Mouse (Mus musculus): ENCODE data around the gene Homer1. TPM values are rescaled to one million over a fixed set of nuclear protein-coding genes. Genes with fewer than 3 reads are reported as not detected.

Homer1 gene
- polyA plus RNA-seq, 1 experiment from 2014 or later, result 18.4 TPM

DNA sequence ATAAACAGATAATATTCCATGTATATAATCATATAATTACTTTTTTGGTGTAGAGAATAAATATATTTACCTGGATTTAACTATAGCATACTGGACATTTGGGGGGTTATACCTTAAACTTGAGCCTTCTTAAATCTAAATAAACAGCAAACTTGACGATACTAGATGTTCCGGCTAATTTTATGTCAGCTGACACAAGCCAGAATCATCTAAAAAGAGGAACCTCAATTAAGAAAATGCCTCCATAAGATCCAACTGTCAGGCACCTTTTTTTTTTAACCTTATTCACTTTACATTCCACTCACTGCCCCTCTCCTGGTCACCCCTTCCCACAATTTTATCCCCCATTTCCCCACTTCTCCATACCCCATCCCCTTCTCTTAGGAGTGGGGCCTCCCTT, 84.2 kb downstream of the Homer1 start:
- H3K36me3 ChIP-seq, result 0 out of 2 replicates have a peak, but pooled peaks cover 2% of the 10 kb centered on the region
- no peaks in the 10 kb centered on the region for H3K27me3 ChIP-seq (ENCODE audit: insufficient read depth, poor library complexity, severe bottlenecking)
- WGBS, result 92% methylated on average over 2 of the region's 2 CpGs
- DNase-seq (ENCODE audit: low spot score), result no peak
- H3K27ac ChIP-seq, result 0 out of 2 replicates have a peak overlapping the region, but pooled peaks have one; percentile 22
- H3K4me3 ChIP-seq, result no peak overlapping the region
- peaks cover 17% of the 10 kb centered on the region for H3K4me1 ChIP-seq
- H3K9me3 ChIP-seq, result no peaks in the 10 kb centered on the region

DNA sequence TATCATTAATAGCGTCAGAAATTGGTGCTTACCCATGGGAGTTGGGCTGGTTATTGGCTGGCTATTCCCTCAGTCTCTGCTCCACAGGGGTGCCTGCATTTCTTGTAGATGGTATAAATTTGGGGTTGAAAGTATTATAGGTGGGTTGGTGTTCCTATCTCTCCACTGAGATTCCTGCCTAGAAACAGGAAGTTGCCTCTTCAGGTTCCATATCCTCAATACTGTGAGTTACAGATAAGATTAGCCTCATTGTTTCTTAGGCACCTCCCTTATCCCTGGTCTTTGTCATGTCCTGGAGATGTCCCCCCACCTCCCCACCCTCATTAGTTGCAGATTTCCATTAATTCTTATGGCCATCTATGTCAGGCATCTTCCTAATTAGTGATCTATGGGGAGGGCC, 85.0 kb downstream of the Homer1 start:
- Histone ChIP-seq H3K4me1 (peaks cover 24% of the 10 kb centered on the region), H3K27me3 (ENCODE audit: insufficient read depth, poor library complexity, severe bottlenecking) (no peaks in the 10 kb centered on the region), H3K27ac (no peak overlapping the region), H3K9me3 (no peaks in the 10 kb centered on the region), H3K36me3 (0 out of 2 replicates have a peak, but pooled peaks cover 2% of the 10 kb centered on the region), H3K4me3 (no peak overlapping the region)
- no peak for DNase-seq (ENCODE audit: low spot score)
- 71% methylated on average over 1 of the region's 1 CpGs for WGBS

DNA sequence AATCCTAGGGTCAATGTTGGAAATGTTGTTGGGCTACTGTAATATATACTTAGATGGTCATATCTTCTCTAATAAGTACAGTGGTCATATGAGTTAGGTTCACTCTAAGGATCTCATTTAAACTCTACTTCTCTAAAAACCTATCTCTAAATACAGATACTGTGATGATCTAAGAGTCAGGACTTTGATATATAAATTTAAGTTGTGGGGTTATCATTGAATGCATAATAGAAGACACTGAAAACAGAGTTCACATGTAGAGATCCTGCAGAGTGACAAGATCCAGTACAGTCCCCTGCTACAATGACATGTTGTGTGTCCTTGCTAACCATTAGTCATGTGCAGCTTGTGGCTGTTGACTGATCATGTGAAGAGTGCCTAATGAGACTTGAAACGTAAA, 85.7 kb downstream of the Homer1 start:
- peaks cover 24% of the 10 kb centered on the region for H3K4me1 ChIP-seq
- WGBS, result 88% methylated on average over 1 of the region's 1 CpGs
- DNase-seq (ENCODE audit: low spot score), result no peak

DNA sequence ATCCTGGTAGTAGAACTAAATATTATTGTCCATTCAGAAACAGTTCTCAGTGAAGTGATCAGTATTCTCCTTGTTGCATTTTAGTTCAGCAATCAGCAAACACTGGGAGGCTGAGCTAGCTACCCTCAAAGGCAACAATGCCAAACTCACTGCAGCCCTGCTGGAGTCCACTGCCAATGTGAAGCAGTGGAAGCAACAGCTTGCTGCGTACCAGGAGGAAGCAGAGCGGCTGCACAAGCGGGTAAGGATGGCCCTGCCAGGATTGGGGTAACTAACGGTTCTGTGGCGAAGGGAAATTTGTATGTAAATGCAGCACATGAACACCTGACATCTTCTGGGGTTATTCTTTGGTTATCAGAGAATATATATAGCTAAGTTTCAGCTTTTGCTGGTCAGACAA, 88.0 kb downstream of the Homer1 start:
- Histone ChIP-seq H3K27me3 (ENCODE audit: insufficient read depth, poor library complexity, severe bottlenecking) (no peaks in the 10 kb centered on the region), H3K4me3 (no peak overlapping the region), H3K4me1 (peaks cover 20% of the 10 kb centered on the region), H3K27ac (no peak overlapping the region), H3K9me3 (no peaks in the 10 kb centered on the region), H3K36me3 (peaks cover 10% of the 10 kb centered on the region; the same call in 1 of the 2 replicates)
- no peak for DNase-seq (ENCODE audit: low spot score)
- 91% methylated on average over 5 of the region's 5 CpGs for WGBS

More for the DNA sequence above, 85.7 kb downstream of the Homer1 start:
- no peaks in the 10 kb centered on the region for H3K9me3 ChIP-seq
- H3K27me3 ChIP-seq (ENCODE audit: insufficient read depth, poor library complexity, severe bottlenecking), result no peaks in the 10 kb centered on the region
- 0 out of 2 replicates have a peak, but pooled peaks cover 2% of the 10 kb centered on the region for H3K36me3 ChIP-seq
- no peak overlapping the region for H3K27ac ChIP-seq
- H3K4me3 ChIP-seq, result no peak overlapping the region

DNA sequence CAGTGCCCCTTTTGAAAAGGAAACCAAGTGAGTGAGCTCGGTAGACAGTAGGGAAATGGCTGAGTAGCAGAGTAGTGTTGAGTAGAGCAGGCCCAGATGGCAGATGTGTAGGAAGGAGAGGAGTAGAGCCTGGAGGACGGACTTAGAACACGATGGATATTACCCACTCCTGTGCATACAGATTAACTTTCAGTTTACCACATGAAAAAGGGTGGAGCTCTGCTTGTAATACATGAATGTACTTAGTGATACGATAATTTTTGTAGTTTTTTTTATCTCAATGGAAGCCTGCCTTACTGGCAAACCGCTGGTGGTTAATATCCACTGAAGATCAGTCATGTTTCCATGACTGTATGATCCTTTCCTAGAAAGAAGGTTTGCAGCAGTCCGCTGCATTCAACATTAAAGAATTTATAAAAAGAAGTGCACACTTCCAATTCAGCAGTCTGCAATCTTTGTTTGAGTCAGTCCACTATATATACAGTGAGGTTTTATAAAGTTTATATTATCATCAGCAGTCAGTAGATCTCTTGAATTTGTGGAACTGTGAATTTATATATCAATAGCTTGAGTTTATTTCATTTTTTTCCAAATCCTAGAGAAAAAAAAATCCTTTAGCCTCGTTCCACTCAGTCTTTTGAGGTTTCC, 89.3 kb downstream of the Homer1 start:
- Histone ChIP-seq H3K36me3 (peaks cover 17% of the 10 kb centered on the region), H3K9me3 (no peaks in the 10 kb centered on the region), H3K4me1 (peaks cover 20% of the 10 kb centered on the region), H3K4me3 (no peak overlapping the region), H3K27me3 (ENCODE audit: insufficient read depth, poor library complexity, severe bottlenecking) (no peaks in the 10 kb centered on the region), H3K27ac (peak overlapping the region; percentile 38; the same call in 1 of the 2 replicates)
- WGBS, result 69% methylated on average over 7 of the region's 7 CpGs
- DNase-seq (ENCODE audit: low spot score), result no peak

DNA sequence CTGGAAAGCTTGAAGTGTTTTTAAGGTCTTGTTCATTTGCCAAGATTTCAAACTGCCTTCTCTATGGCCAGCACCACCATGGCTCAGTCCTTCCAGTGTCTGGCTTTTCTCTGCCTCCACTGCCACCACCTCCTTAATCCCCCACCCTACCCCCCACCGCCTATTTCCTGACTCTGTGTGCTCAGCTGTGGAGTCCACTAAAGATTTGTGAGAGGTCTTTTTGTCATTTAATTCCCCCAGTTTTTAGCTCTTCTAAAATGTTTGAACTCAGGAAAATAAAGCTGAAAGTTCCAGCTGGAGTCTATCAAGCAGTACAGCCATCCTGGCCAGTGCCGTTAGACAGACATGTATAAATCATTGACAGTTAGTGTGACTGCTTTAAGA, 89.8 kb downstream of the Homer1 start:
- H3K36me3 ChIP-seq, result peaks cover 22% of the 10 kb centered on the region
- H3K4me1 ChIP-seq, result peaks cover 15% of the 10 kb centered on the region
- 29% methylated on average over 2 of the region's 2 CpGs for WGBS
- H3K27ac ChIP-seq, result peak overlapping the region; percentile 32; the same call in 1 of the 2 replicates
- H3K9me3 ChIP-seq, result no peaks in the 10 kb centered on the region
- H3K27me3 ChIP-seq (ENCODE audit: insufficient read depth, poor library complexity, severe bottlenecking), result no peaks in the 10 kb centered on the region
- H3K4me3 ChIP-seq, result no peak overlapping the region
- DNase-seq (ENCODE audit: low spot score), result no peak

DNA sequence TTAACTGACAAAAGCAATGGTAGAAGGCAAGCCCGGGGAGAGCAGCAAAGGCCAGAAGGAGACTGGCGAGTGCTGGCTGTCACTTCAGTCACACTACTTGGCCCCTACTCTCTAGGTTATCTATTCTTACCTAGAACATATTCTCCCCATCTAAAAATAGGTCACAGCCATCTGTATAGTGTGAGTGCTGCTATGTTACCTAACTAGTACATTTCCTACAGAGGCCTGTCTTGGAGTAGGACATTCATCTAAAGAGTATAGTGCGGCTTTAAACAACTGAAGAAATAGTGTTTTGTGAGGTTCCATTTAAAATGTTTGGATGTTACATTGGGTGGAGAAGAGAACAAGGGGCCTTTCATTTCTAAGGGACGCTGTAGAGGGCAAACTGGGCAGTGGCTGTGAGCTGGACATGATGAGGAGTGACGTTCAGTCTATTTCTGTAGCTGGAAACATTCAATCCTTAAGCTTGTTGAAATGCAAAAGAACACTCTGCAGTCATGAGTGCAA, 100.3 kb downstream of the Homer1 start:
- Histone ChIP-seq H3K9me3 (no peaks in the 10 kb centered on the region), H3K27ac (peak overlapping the region; percentile 81; the same call in 1 of the 2 replicates), H3K36me3 (peaks cover 32% of the 10 kb centered on the region), H3K27me3 (ENCODE audit: insufficient read depth, poor library complexity, severe bottlenecking) (no peaks in the 10 kb centered on the region), H3K4me3 (no peak overlapping the region), H3K4me1 (peaks cover 4% of the 10 kb centered on the region; the same call in 1 of the 2 replicates)
- no peak for DNase-seq (ENCODE audit: low spot score)
- 50% methylated on average over 5 of the region's 5 CpGs for WGBS

DNA sequence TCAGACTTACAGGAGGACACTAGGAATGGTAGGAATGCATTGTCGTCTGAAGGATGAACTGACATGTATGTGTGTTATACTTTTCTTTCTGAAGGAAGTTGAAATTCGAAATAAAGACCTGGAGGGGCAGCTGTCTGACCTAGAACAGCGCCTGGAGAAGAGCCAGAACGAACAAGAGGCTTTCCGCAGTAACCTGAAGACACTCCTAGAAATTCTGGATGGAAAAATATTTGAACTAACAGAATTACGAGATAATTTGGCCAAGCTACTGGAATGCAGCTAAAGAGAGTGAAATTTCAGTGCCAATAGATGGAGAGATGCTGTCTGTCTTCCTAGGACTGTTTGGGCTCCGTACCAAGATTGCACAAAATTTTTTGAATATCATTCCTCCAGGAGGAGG, 102.5 kb downstream of the Homer1 start:
- peaks cover 27% of the 10 kb centered on the region for H3K36me3 ChIP-seq
- no peak overlapping the region for H3K4me3 ChIP-seq
- peaks cover 4% of the 10 kb centered on the region; the same call in 1 of the 2 replicates for H3K4me1 ChIP-seq
- H3K27me3 ChIP-seq (ENCODE audit: insufficient read depth, poor library complexity, severe bottlenecking), result no peaks in the 10 kb centered on the region
- no peaks in the 10 kb centered on the region for H3K9me3 ChIP-seq
- no peak for DNase-seq (ENCODE audit: low spot score)
- no peak overlapping the region for H3K27ac ChIP-seq
- WGBS, result 90% methylated on average over 7 of the region's 7 CpGs

DNA sequence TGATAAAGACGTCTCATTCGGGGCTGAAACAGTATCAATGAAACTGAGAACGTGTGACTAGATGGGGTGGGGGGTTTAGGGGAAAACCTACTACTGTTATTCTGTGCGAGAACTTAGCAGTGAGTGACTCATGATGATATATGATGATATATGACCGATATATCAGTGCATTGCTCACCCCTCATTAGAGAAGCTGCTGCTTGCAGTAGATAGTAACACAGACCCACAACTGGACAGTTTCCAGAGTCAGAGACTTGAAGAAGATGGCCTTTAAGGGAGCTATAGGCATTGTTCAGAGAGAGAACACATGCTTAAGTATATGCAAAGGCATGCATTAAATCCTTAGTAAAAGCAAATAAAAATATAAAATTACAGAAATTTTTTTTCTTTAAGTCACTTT, 107.4 kb downstream of the Homer1 start:
- Histone ChIP-seq H3K36me3 (peaks cover 31% of the 10 kb centered on the region), H3K9me3 (no peaks in the 10 kb centered on the region), H3K27me3 (ENCODE audit: insufficient read depth, poor library complexity, severe bottlenecking) (no peaks in the 10 kb centered on the region), H3K4me1 (peaks cover 7% of the 10 kb centered on the region; the same call in 1 of the 2 replicates), H3K27ac (no peak overlapping the region), H3K4me3 (no peak overlapping the region)
- DNase-seq (ENCODE audit: low spot score), result no peak
- 75% methylated on average over 5 of the region's 5 CpGs for WGBS

DNA sequence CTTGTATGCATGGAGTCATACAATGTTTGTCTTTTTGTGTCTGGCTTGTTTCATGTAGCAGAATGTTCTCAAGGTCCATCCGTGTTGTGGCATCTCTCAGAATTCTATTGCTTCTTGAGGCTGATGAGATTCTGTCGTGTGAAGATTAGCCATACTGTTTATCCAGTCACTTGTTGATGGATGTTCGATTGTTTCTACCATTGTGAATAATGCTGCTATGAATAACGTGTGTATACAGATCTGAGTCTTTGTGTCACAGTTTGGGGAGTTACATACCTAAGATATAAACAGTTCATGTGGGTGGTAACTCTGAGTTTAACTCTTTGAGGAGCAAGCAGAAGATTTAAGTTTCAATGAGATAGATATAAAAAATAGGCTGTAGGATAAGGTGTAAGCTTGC, 110.9 kb downstream of the Homer1 start:
- H3K9me3 ChIP-seq, result no peaks in the 10 kb centered on the region
- no peak overlapping the region for H3K27ac ChIP-seq
- H3K4me1 ChIP-seq, result peaks cover 12% of the 10 kb centered on the region; the same call in 1 of the 2 replicates
- H3K27me3 ChIP-seq (ENCODE audit: insufficient read depth, poor library complexity, severe bottlenecking), result no peaks in the 10 kb centered on the region
- no peak for DNase-seq (ENCODE audit: low spot score)
- WGBS, result 83% methylated on average over 4 of the region's 4 CpGs
- no peak overlapping the region for H3K4me3 ChIP-seq
- H3K36me3 ChIP-seq, result peaks cover 32% of the 10 kb centered on the region

DNA sequence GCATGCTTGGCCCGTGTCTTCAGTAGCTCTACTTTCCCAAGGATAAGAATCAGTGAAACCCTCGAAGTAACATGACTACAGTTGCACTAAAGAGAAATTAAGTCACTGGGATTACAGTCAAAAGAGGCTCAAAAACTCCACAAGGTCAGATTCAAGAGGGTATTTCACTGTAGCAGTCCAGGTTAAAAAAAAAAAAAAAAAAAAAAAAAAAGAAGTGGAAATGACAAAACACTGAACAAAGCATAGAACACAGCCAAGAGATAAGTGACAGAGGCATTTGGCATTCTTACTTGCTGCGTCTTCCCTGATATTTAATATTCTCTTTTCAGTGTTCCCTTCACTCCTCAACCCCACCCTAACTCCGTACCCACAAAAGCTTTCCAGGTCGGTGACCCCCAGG, 115.6 kb downstream of the Homer1 start:
- no peak for DNase-seq (ENCODE audit: low spot score)
- 85% methylated on average over 5 of the region's 5 CpGs for WGBS
- no peaks in the 10 kb centered on the region for H3K27me3 ChIP-seq (ENCODE audit: insufficient read depth, poor library complexity, severe bottlenecking)
- no peak overlapping the region for H3K27ac ChIP-seq
- peaks cover 12% of the 10 kb centered on the region; the same call in 1 of the 2 replicates for H3K4me1 ChIP-seq
- no peaks in the 10 kb centered on the region for H3K9me3 ChIP-seq
- no peak overlapping the region for H3K4me3 ChIP-seq
- peaks cover 13% of the 10 kb centered on the region; the same call in 1 of the 2 replicates for H3K36me3 ChIP-seq

DNA sequence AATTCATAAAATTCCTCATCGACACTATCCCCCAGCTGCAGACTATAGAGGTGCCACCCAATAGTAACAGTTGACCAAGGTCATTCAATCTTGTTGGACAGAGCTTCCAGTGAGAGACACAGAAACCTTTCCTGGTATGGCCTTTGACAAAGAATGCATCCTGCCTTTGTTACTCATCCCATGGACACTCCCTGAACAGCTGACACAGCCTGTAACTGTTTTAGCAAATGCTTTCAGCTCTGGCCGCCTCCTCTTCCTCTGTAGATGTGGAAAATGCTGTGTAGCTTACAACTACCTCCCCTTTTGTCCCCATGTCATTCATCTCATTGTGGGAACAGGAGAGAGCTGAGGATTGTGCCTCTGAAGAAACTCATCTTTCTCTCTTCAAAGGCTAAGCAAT, 118.9 kb downstream of the Homer1 start:
- Histone ChIP-seq H3K36me3 (peaks cover 13% of the 10 kb centered on the region; the same call in 1 of the 2 replicates), H3K4me3 (no peak overlapping the region), H3K27ac (no peak overlapping the region), H3K9me3 (no peaks in the 10 kb centered on the region), H3K4me1 (0 out of 2 replicates have a peak, but pooled peaks cover 4% of the 10 kb centered on the region), H3K27me3 (ENCODE audit: insufficient read depth, poor library complexity, severe bottlenecking) (no peaks in the 10 kb centered on the region)
- DNase-seq (ENCODE audit: low spot score), result no peak
- WGBS, result 79% methylated on average over 2 of the region's 2 CpGs

DNA sequence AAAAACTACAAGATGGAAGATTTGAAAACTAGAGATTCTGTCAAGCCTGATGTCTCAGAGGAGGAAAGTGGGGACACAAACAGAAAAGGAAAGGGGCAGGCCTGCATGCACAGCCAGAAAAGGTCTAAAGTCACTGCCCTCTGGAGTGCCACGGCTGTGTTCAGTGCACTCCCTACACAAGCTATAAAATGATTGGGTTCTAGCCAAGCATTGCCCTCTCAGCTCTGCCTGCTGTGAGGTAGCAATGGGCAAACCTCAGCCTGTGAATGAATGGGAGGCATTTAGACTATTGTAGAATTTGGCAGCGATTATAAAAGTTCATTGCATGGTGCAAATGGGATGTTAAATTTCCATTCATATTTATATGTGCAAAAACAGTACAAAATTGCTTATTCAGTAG, 120.3 kb downstream of the Homer1 start:
- Histone ChIP-seq H3K9me3 (no peaks in the 10 kb centered on the region), H3K36me3 (peaks cover 10% of the 10 kb centered on the region; the same call in 1 of the 2 replicates), H3K4me3 (no peak overlapping the region), H3K27ac (no peak overlapping the region), H3K27me3 (ENCODE audit: insufficient read depth, poor library complexity, severe bottlenecking) (no peaks in the 10 kb centered on the region), H3K4me1 (0 out of 2 replicates have a peak, but pooled peaks cover 1% of the 10 kb centered on the region)
- DNase-seq (ENCODE audit: low spot score), result no peak
- WGBS, result 83% methylated on average over 2 of the region's 2 CpGs

Measured in heart, embryonic 10.5 days (tissue).